Mouse (Mus musculus) hindbrain, embryonic 11.5 days (tissue): Measurements from ENCODE around the gene Usp11. TPM values are rescaled to one million over a fixed set of nuclear protein-coding genes. Genes with fewer than 3 reads are reported as not detected.
A peak's percentile ranks its signal among the peaks of the same experiment; 100 is the strongest.
"Not testable (repeated sequence)": the region's sequence is repeated elsewhere in the genome, so short reads cannot be mapped to it uniquely, and the experiment has no call there.

Experiments
- ATAC-seq: fragments of 200-750 bp; cut with Nextera tagmentation; 2 replicates; pipeline ENCODE4 v1.8.0; 2017; ENCODE audit warnings: mild to moderate bottlenecking, moderate TSS enrichment, moderate library complexity; ENCODE audit not compliant: low FRiP score
- DNase-seq: peaks from one replicate; pipeline ENCODE4 v3.0.0-alpha.2; 2015; ENCODE audit warnings: low spot score
- H3K27ac ChIP-seq: fragments of 300-500 bp; sonication (generic); 2 replicates; pipeline ENCODE4 v1.5.1; 2014; ENCODE audit warnings: mild to moderate bottlenecking, low read depth, low read length
- H3K27me3 ChIP-seq: fragments of 300-500 bp; sonication (generic); 2 replicates; pipeline ENCODE4 v1.6.1; 2014; ENCODE audit warnings: mild to moderate bottlenecking, low read length, moderate library complexity, mixed read lengths; ENCODE audit not compliant: control insufficient read depth, insufficient read depth
- H3K36me3 ChIP-seq: fragments of 300-500 bp; sonication (generic); 2 replicates; pipeline ENCODE4 v1.6.1; 2014; ENCODE audit warnings: mild to moderate bottlenecking, low read length, moderate library complexity, mixed read lengths; ENCODE audit not compliant: control insufficient read depth, insufficient read depth
- H3K4me1 ChIP-seq: fragments of 300-500 bp; sonication (generic); replicated peaks from 2 replicates; pipeline ENCODE4 v1.6.1; 2014; ENCODE audit warnings: low read length, mixed read lengths; ENCODE audit not compliant: control insufficient read depth, insufficient read depth
- H3K4me2 ChIP-seq: fragments of 300-500 bp; sonication (generic); replicated peaks from 2 replicates; pipeline ENCODE4 v1.6.1; 2014; ENCODE audit warnings: mild to moderate bottlenecking, low read depth, low read length
- H3K4me3 ChIP-seq: fragments of 300-500 bp; sonication (generic); 2 replicates; pipeline ENCODE4 v1.5.1; 2014; ENCODE audit warnings: low read depth, low read length
- H3K9ac ChIP-seq: fragments of 300-500 bp; sonication (generic); 2 replicates; pipeline ENCODE4 v1.6.1; 2014; ENCODE audit warnings: low read depth, low read length
- H3K9me3 ChIP-seq: fragments of 300-500 bp; sonication (generic); 2 replicates; pipeline ENCODE4 v1.6.1; 2016; ENCODE audit warnings: low read length; ENCODE audit not compliant: control insufficient read depth
- WGBS: fragments of 180-500 bp; shearing (Covaris S2); extraction: QIAGEN DNeasy Blood & Tissue Kit; methylation state at CpG from one replicate; pipeline ENCODE4 v1.1.7; 2014; 5-methylcytosine and 5-hydroxymethylcytosine counted together
- polyA plus RNA-seq: library from polyadenylated mRNA; unstranded; fragments of >200 nt; fragmentation: Nextera tagmentation; extraction: Ambion mirVana; gene quantifications from 2 replicates; pipeline ENCODE4 v1.2.1, GENCODE M21; 2014

Usp11 gene
- polyA plus RNA-seq, 1 experiment from 2014 or later: 76.7 TPM

DNA sequence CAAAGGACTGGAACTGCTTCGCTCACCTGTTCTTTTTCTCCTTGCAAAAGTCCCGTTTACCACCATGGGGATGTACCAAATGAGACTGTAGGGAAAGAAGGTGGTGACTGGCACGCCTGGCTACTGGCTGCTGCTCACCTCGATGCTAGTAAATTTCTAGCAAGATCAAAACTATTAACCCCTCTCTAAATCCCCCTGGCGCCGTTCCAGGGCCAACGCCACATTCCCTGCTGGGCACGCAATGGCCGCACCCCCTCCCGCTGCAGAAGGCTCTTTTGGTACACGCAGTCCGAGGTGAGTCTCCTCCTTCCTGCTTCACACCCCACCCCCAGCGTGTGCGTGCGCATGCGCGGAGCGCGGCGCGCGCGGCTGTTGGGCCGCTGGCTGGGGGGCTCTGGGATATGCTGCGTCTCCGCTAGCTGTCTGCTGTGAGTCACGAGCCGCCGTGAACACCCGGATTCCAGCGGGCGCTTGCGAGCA, 15.6 kb upstream of the Usp11 start:
- ATAC-seq (peak; percentile 96), DNase-seq (peak; percentile 85)
- WGBS: 14% methylated on average over 31 of the region's 33 CpGs
- Histone ChIP-seq H3K36me3 (no peaks in the 10 kb centered on the region), H3K9me3 (no peaks in the 10 kb centered on the region), H3K4me1 (no peaks in the 10 kb centered on the region), H3K4me2 (peak overlapping the region; percentile 53), H3K27me3 (no peaks in the 10 kb centered on the region), H3K4me3 (peak overlapping the region; percentile 62), H3K27ac (peak overlapping the region; percentile 96), H3K9ac (peak overlapping the region; percentile 77)

DNA sequence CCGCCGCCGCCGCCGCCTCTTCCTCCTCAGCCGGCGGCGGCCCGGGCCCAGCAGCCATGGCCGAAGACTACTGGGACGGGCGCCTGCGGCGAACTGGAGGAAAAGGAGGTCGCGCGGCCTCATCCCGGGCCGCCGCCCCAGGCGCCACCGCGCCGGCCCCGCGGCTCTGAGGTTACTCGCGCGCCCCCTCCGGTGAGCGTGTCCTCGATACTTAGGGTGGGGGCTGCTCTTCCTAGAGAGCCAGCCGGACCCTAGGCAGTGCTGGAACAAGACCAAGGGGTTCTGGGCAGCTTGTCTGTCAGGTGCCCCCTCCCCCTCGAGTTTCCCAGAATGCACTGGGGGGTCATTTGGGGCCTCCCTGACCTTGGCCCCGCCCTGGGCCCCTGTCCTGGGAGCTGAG, 15.1 kb upstream of the Usp11 start:
- peak overlapping the region; percentile 62 for H3K4me3 ChIP-seq
- DNase-seq (peak; percentile 73), ATAC-seq (peak; percentile 73)
- peak overlapping the region; percentile 96 for H3K27ac ChIP-seq
- H3K9ac ChIP-seq: peak overlapping the region; percentile 77
- H3K27me3 ChIP-seq: no peaks in the 10 kb centered on the region
- H3K36me3 ChIP-seq: no peaks in the 10 kb centered on the region
- H3K9me3 ChIP-seq: no peaks in the 10 kb centered on the region
- WGBS: 21% methylated on average over 26 of the region's 35 CpGs
- no peaks in the 10 kb centered on the region for H3K4me1 ChIP-seq
- H3K4me2 ChIP-seq: peak overlapping the region; percentile 53

DNA sequence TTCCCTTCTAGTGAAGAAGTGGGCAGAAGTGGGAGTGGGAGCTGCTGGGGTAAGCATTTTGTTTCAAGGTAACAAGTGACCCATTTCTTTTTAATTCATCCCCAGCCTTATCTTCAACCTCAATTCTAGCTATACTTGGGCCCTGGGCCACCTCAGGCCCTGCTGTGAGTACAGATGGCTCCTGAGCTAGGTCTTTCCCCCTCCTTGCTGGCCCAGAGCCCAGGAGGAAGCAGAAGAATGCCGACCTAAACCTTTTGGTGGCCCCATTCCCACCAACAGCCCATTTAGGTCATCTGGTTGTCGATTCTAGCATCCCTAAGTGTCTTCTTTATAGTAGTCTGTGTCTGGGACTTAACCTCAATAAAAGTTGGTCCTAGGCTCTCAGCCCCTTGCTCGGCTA, 12.1 kb upstream of the Usp11 start:
- Histone ChIP-seq H3K27me3 (no peaks in the 10 kb centered on the region), H3K4me2 (no peak overlapping the region), H3K36me3 (no peaks in the 10 kb centered on the region), H3K9me3 (no peaks in the 10 kb centered on the region), H3K4me3 (no peak overlapping the region), H3K4me1 (no peaks in the 10 kb centered on the region), H3K27ac (no peak overlapping the region), H3K9ac (no peak overlapping the region)
- 78% methylated on average over 3 of the region's 3 CpGs for WGBS
- ATAC-seq: no peak
- DNase-seq: no peak

DNA sequence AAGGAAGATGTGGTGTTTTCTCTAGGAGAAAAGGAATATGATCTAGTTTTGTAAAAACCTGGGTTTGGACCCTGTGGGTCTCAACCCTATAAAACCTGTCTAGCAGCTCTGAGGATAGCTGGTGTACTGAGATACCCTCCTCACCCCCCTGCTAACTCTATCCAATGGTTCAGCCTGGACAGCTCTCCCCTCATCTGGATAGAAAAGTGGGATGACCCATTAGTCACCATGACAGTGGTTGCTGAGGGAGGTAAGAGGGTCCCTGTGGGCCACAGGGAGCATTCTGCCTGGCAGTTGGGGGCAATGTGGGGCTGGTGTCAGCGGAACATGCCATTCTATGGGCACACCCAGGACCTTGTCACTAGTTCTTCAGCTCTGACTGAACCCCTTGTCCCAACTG, 11.1 kb upstream of the Usp11 start:
- ATAC-seq (no peak), DNase-seq (no peak)
- WGBS: 86% methylated on average over 1 of the region's 1 CpGs
- Histone ChIP-seq H3K4me2 (no peak overlapping the region), H3K4me3 (no peak overlapping the region), H3K27ac (no peak overlapping the region), H3K9ac (no peak overlapping the region), H3K36me3 (0 out of 2 replicates have a peak, but pooled peaks cover 2% of the 10 kb centered on the region), H3K4me1 (no peaks in the 10 kb centered on the region), H3K9me3 (no peaks in the 10 kb centered on the region), H3K27me3 (no peaks in the 10 kb centered on the region)

DNA sequence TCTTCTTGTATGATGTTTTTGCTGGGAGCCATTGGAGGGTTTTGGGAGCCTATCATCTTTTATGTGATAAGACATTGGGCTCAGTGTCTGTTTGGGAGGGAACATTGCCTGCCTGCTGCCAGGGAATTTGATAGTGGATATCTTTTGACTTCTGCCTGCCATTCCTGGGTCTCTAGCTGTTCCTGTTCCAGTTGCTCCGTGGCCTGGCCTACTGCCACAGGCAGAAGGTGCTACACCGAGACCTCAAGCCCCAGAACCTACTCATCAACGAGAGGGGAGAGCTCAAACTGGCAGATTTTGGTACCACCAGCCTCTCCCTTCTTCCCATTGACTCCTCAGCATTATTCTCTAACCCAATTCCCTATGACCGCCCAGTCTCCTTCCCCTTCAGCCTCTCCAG, 7.9 kb upstream of the Usp11 start:
- ATAC-seq: no peak
- Histone ChIP-seq H3K9me3 (no peaks in the 10 kb centered on the region), H3K4me2 (no peak overlapping the region), H3K36me3 (0 out of 2 replicates have a peak, but pooled peaks cover 2% of the 10 kb centered on the region), H3K4me1 (no peaks in the 10 kb centered on the region), H3K9ac (no peak overlapping the region), H3K4me3 (no peak overlapping the region), H3K27me3 (no peaks in the 10 kb centered on the region), H3K27ac (no peak overlapping the region)
- 81% methylated on average over 4 of the region's 4 CpGs for WGBS
- DNase-seq: no peak

DNA sequence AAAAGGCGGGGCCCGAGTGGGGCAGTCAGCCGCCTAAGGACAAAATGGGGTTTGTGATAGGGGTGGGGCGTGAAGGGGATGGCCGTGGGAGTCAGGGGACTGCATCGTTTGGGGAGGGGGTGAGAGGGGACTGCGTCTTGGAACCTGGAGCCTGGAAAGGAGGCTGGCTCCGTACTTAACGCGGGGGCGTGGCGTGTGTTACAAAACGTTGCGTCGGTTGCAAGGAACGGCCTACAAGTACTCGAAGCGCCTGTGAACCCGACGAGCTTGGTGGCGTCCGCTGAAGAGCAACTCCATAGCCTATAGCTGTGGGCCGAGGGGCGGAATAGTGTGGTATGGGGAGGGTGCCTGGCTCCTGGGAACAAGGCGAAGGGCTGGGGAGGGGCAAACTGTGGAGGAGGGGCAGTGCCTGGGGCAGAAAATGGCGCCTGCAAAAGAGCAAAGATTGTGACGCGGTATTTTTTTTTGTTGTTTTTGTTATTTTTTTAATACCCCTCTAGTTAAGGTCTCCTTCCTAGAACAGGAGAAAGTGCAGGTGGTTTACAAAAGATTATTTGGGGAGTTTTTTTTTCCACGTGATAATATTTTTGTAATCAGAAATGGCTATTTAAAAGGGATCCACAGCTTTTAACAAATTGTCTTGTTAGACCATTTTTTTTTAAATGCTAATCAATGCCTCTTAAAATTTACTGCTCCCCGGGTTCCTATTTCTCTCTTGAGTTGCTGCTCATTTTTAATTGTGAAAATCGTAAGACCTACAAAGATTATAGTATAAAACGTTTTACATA, 783 bp downstream of the Usp11 start:
- H3K4me2 ChIP-seq: peak overlapping the region; percentile 31
- H3K4me3 ChIP-seq: peak overlapping the region; percentile 57
- no peaks in the 10 kb centered on the region for H3K36me3 ChIP-seq
- H3K27ac ChIP-seq: peak overlapping the region; percentile 88
- ATAC-seq (peak; percentile 96), DNase-seq (peak; percentile 76)
- 25% methylated on average over 30 of the region's 32 CpGs for WGBS
- no peaks in the 10 kb centered on the region for H3K4me1 ChIP-seq
- H3K27me3 ChIP-seq: no peaks in the 10 kb centered on the region
- H3K9ac ChIP-seq: peak overlapping the region; percentile 74
- no peaks in the 10 kb centered on the region for H3K9me3 ChIP-seq

DNA sequence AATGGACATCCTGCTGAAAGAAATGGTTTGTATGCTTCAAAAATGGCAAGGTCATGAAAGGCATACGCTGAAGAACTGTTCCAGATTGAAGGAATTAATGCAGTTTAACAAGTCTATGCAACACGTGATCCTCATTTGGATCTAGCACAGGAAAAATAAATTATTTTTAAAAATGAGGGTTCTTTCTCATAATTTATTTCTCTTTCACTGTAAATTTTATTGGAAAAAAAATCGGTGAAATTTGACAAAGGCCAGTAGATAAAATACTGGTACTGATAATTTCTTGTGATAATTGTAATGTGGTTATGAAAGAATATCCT, 1.3 kb downstream of the Usp11 start:
- ATAC-seq: no peak

DNA sequence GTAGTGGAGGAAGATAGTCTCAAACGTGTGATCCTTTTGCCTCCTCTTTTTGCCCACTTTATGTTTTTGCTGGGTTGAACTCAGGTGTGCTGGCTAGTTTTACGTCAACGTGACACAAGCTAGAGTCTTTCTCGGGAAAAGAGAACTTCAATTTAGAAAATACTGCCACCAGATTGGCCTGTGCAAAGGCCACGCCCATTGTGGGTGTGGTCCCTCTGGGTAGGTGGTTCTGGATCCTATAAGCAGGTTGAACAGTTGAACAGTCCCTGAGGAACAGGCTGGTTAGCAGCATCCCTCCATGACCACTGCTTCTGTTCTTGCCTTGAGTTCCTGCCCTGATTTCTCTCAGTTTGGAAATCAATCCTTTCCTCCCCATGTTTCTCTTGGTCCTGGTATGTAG, 25.0 kb downstream of the Usp11 start:
- no peaks in the 10 kb centered on the region for H3K9me3 ChIP-seq
- no peak overlapping the region for H3K27ac ChIP-seq
- no peak for ATAC-seq
- H3K4me1 ChIP-seq: no peaks in the 10 kb centered on the region
- DNase-seq: no peak
- no peak overlapping the region for H3K4me3 ChIP-seq
- no peaks in the 10 kb centered on the region for H3K27me3 ChIP-seq
- H3K4me2 ChIP-seq: no peak overlapping the region
- no peaks in the 10 kb centered on the region for H3K36me3 ChIP-seq
- H3K9ac ChIP-seq: no peak overlapping the region
- 81% methylated on average over 5 of the region's 5 CpGs for WGBS

More for the DNA sequence above, 1.3 kb downstream of the Usp11 start:
- Histone ChIP-seq H3K4me1 (no peaks in the 10 kb centered on the region), H3K27ac (no peak overlapping the region), H3K4me2 (no peak overlapping the region), H3K9ac (no peak overlapping the region), H3K4me3 (peak overlapping the region; percentile 57), H3K36me3 (no peaks in the 10 kb centered on the region), H3K9me3 (no peaks in the 10 kb centered on the region), H3K27me3 (no peaks in the 10 kb centered on the region)
- 40% methylated on average over 3 of the region's 3 CpGs for WGBS
- DNase-seq: no peak

DNA sequence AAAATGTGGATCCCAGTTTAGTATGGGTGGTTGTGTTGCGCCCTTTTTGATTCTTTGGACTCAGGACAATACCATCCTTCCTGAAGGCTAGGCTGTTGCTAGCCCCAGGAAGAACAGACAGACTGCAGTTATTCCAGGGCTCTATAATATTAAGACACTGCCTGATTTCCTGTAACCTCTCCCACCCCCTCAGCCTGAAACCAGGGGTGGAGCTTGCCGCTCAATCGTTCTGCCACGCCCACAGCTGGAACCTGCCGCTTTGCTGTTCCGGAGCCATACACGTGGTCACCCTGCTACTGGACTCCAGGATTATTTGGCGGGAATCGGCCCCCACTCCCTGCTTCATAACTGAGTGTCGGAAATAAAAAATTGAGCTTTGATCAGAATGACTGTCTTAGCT, 26.3 kb downstream of the Usp11 start:
- not testable (repeated sequence) for H3K36me3 ChIP-seq, H3K9ac ChIP-seq, H3K4me1 ChIP-seq, H3K27me3 ChIP-seq, DNase-seq, H3K27ac ChIP-seq, H3K9me3 ChIP-seq, ATAC-seq, H3K4me2 ChIP-seq, H3K4me3 ChIP-seq
- 52% methylated on average over 10 of the region's 10 CpGs for WGBS
